Mouse (Mus musculus): ENCODE results near the gene Bud23. TPM values are rescaled to one million over a fixed set of nuclear protein-coding genes. Genes with fewer than 3 reads are reported as not detected.

Bud23 gene
- polyA plus RNA-seq, 1 experiment, result 71.1 TPM

DNA sequence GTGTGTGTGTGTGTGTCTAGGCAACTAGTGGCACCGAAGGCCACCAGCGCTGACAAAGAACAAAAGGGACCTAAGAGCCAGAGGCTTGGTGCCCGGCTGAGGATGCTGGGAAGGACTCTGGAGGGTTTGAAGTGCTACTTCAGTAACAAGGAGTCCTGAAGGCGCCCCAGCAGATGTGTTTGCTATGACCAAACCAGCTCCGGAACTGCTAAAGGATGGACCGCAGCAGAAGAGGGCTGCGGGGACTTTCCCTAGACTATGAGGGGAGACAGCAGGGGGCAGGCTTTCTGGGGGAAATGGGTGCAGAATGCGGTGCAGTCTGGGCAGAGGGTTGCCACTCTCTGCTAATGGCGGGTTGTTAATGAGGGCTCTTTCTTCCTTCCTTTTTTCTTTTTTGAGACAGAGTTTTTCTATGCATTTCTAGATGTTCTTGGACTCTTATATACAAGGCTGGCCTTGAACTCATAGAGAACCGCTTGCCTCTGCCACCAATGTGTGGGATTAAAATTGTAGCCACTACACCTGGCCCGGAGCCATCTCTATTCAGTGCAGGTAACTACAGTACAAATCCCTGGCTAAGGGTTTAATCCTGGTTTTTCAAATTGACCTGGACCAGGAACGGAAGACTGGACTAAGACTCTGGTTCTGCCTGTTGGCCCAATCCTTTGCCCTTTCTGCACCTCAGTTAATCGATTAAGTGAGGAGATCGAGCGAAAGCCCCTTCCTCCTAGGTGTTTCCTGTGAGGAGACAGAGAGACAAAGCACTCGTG is 56.8 kb downstream of the Bud23 start:
- TF ChIP-seq CTCF (IDR thresholded peaks at IDR 0.05; ENCODE audit: low read depth, low read length) (peak; percentile 64), EP300 (IDR thresholded peaks at IDR 0.05; ENCODE audit: insufficient read depth, low read depth, low read length) (no peak)
- Histone ChIP-seq H3K27me3 (ENCODE audit: control insufficient read depth, insufficient read depth, low read length, poor library complexity, severe bottlenecking) (no peaks in the 10 kb centered on the region), H3K27ac (ENCODE audit: insufficient read depth, low read length) (peak overlapping the region; percentile 96), H3K9me3 (replicated peaks; ENCODE audit: control insufficient read depth, insufficient read depth, low read length, poor library complexity, severe bottlenecking) (no peaks in the 10 kb centered on the region), H3K4me3 (ENCODE audit: low read depth, low read length) (peak overlapping the region; percentile 53), H3K9ac (ENCODE audit: low read depth, poor library complexity, severe bottlenecking) (peak overlapping the region; percentile 77), H3K4me1 (ENCODE audit: control insufficient read depth, insufficient read depth, low read length) (peaks cover 6% of the 10 kb centered on the region), H3K36me3 (ENCODE audit: control insufficient read depth, insufficient read depth, low read length, poor library complexity, severe bottlenecking) (0 out of 2 replicates have a peak, but pooled peaks cover 2% of the 10 kb centered on the region)

Other genes starting within 250 kb of the Bud23 start
- gene Tmem270, start 158.2 kb downstream of the Bud23 start, polyA plus RNA-seq (2011; ENCODE audit: insufficient read depth, insufficient read length, low read depth, missing spikeins), result not detected in 2 replicates
- gene Cldn13, start 149.4 kb downstream of the Bud23 start, polyA plus RNA-seq (2011; ENCODE audit: insufficient read depth, insufficient read length, low read depth, missing spikeins), result not detected in 2 replicates
- gene Mettl27, start 132.6 kb downstream of the Bud23 start, polyA plus RNA-seq (2011; ENCODE audit: insufficient read depth, insufficient read length, low read depth, missing spikeins), result 36.3 and 37.5 TPM in 2 replicates
- 259 and 279 TPM in 2 replicates for gene Cldn4, start 118.0 kb downstream of the Bud23 start, polyA plus RNA-seq (2011; ENCODE audit: insufficient read depth, insufficient read length, low read depth, missing spikeins)
- 22.4 and 26.3 TPM in 2 replicates for gene Cldn3, start 78.7 kb downstream of the Bud23 start, polyA plus RNA-seq (2011; ENCODE audit: insufficient read depth, insufficient read length, low read depth, missing spikeins)
- gene Abhd11, start 55.8 kb downstream of the Bud23 start, polyA plus RNA-seq (2011; ENCODE audit: insufficient read depth, insufficient read length, low read depth, missing spikeins), result 45.8 and 48.4 TPM in 2 replicates
- 9.3 and 10.5 TPM in 2 replicates for gene Stx1a, start 41.5 kb downstream of the Bud23 start, polyA plus RNA-seq (2011; ENCODE audit: insufficient read depth, insufficient read length, low read depth, missing spikeins)
- 7.9 and 8.0 TPM in 2 replicates for gene Dnajc30, start 757 bp downstream of the Bud23 start, polyA plus RNA-seq (2011; ENCODE audit: insufficient read depth, insufficient read length, low read depth, missing spikeins)
- 4.2 and 5.7 TPM in 2 replicates for gene Vps37d, start 13.3 kb upstream of the Bud23 start, polyA plus RNA-seq (2011; ENCODE audit: insufficient read depth, insufficient read length, low read depth, missing spikeins)
- gene Mlxipl, start 24.9 kb upstream of the Bud23 start, polyA plus RNA-seq (2011; ENCODE audit: insufficient read depth, insufficient read length, low read depth, missing spikeins), result 3.8 and 4.6 TPM in 2 replicates
- gene Tbl2, start 84.7 kb upstream of the Bud23 start, polyA plus RNA-seq (2011; ENCODE audit: insufficient read depth, insufficient read length, low read depth, missing spikeins), result 28.2 and 32.4 TPM in 2 replicates
- 19.5 and 24.0 TPM in 2 replicates for gene Bcl7b, start 103.3 kb upstream of the Bud23 start, polyA plus RNA-seq (2011; ENCODE audit: insufficient read depth, insufficient read length, low read depth, missing spikeins)
- 84.9 and 86.6 TPM in 2 replicates for gene Baz1b, start 122.3 kb upstream of the Bud23 start, polyA plus RNA-seq (2011; ENCODE audit: insufficient read depth, insufficient read length, low read depth, missing spikeins)
- gene Fzd9, start 186.3 kb upstream of the Bud23 start, polyA plus RNA-seq (2011; ENCODE audit: insufficient read depth, insufficient read length, low read depth, missing spikeins), result 2.8 and 3.0 TPM in 2 replicates